Mouse (Mus musculus) lung, adult 2 months (tissue): ENCODE measurements at regions not wholly inside any gene's neighbourhood (a gene's known extent, or its start where the extent isn't known, plus 50 kb on each side); places are given as distances from the start of the nearest gene placed in this dataset.
"Not testable (repeated sequence)": the region's sequence is repeated elsewhere in the genome, so short reads cannot be mapped to it uniquely, and the experiment has no call there.

Experiments
- DNase-seq: peaks from one replicate; pipeline ENCODE4 v3.0.0; 2022
- H3K4me1 ChIP-seq: fragments of 200-500 bp; 2 replicates; pipeline ENCODE4 v1.6.1; 2011; ENCODE audit warnings: low read length; ENCODE audit not compliant: control insufficient read depth, insufficient read depth
- H3K4me3 ChIP-seq: fragments of 200-500 bp; replicated peaks from 2 replicates; pipeline ENCODE3; 2011; ENCODE audit warnings: low read depth, mild to moderate bottlenecking, control low read depth, low read length; ENCODE audit errors: extremely low read depth
- CTCF ChIP-seq: fragments of 200-500 bp; IDR thresholded peaks from 2 replicates; pipeline ENCODE4 v1.5.1; 2011; ENCODE audit warnings: mild to moderate bottlenecking, low read length, control low read depth; ENCODE audit not compliant: insufficient read depth
- POLR2A ChIP-seq: fragments of 200-500 bp; IDR thresholded peaks from 2 replicates; pipeline ENCODE4 v1.6.1; 2011; ENCODE audit warnings: low read depth, mild to moderate bottlenecking, control low read depth, low read length, borderline replicate concordance; ENCODE audit errors: extremely low read depth
- WGBS: fragments of 180-500 bp; shearing (Covaris S2); methylation state at CpG from one replicate; pipeline ENCODE4 v1.1.7; 2018; 5-methylcytosine and 5-hydroxymethylcytosine counted together

- TF ChIP-seq POLR2A (no peak), CTCF (no peak)
- Histone ChIP-seq H3K4me3 (no peak overlapping the region), H3K4me1 (no peaks in the 10 kb centered on the region)
- no peak for DNase-seq
These were observed 603.5 kb upstream of the Gje1 start for GRCm38 (mm10) chr10:15321480-15321879.

GRCm38 (mm10) chr10:15317017-15317607 lies 599.1 kb upstream of the Gje1 start:
- DNase-seq = no peak
- no peak overlapping the region for H3K4me3 ChIP-seq
- WGBS = 65% methylated on average over 2 of the region's 2 CpGs
- no peaks in the 10 kb centered on the region for H3K4me1 ChIP-seq
- TF ChIP-seq POLR2A (no peak), CTCF (no peak)

GRCm38 (mm10) chr10:15310650-15311049 lies 592.6 kb upstream of the Gje1 start:
- WGBS = 38% methylated on average over 2 of the region's 2 CpGs
- H3K4me3 ChIP-seq = no peak overlapping the region
- TF ChIP-seq CTCF (no peak), POLR2A (no peak)
- no peak for DNase-seq
- H3K4me1 ChIP-seq = no peaks in the 10 kb centered on the region

GRCm38 (mm10) chr10:15305811-15306473 lies 587.9 kb upstream of the Gje1 start:
- no peaks in the 10 kb centered on the region for H3K4me1 ChIP-seq
- TF ChIP-seq CTCF (no peak), POLR2A (no peak)
- WGBS = 61% methylated on average over 3 of the region's 3 CpGs
- DNase-seq = no peak
- no peak overlapping the region for H3K4me3 ChIP-seq

GRCm38 (mm10) chr10:15300199-15301085 lies 582.4 kb upstream of the Gje1 start:
- TF ChIP-seq CTCF (peak; percentile 77), POLR2A (no peak)
- Histone ChIP-seq H3K4me3 (no peak overlapping the region), H3K4me1 (no peaks in the 10 kb centered on the region)
- 30% methylated on average over 8 of the region's 8 CpGs for WGBS
- DNase-seq = peak; percentile 43

GRCm38 (mm10) chr10:15299331-15300198 lies 581.6 kb upstream of the Gje1 start:
- H3K4me3 ChIP-seq = no peak overlapping the region
- no peak for TF ChIP-seq POLR2A
- TF ChIP-seq CTCF = no peak
- no peak for DNase-seq
- WGBS = 38% methylated on average over 11 of the region's 11 CpGs
- H3K4me1 ChIP-seq = no peaks in the 10 kb centered on the region

GRCm38 (mm10) chr10:15297257-15297656 lies 579.2 kb upstream of the Gje1 start:
- WGBS = 85% methylated on average over 2 of the region's 2 CpGs
- DNase-seq = no peak
- Histone ChIP-seq H3K4me1 (no peaks in the 10 kb centered on the region), H3K4me3 (no peak overlapping the region)
- TF ChIP-seq CTCF = no peak
- TF ChIP-seq POLR2A = no peak

DNA sequence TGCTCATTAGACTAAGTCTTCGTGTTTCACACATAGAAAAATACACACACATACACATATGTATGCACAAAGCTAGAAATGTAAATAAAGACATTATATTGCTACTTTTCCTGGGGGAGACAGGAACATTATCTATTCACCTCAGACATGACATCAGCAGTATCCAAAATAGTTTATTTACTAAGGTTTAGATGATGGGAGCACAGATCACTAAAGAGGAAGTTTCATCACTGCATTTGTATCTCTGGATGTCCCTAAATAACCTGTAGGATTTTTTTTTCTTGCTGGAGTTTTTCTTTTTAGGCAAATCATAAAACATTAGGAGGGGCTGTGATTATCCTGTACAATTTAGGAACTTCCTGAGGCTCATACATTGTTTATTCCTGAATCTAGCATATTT lies 576.1 kb upstream of the Gje1 start:
- TF ChIP-seq CTCF (no peak), POLR2A (no peak)
- no peaks in the 10 kb centered on the region for H3K4me1 ChIP-seq
- H3K4me3 ChIP-seq = no peak overlapping the region
- DNase-seq = no peak
- 63% methylated on average over 1 of the region's 1 CpGs for WGBS

DNA sequence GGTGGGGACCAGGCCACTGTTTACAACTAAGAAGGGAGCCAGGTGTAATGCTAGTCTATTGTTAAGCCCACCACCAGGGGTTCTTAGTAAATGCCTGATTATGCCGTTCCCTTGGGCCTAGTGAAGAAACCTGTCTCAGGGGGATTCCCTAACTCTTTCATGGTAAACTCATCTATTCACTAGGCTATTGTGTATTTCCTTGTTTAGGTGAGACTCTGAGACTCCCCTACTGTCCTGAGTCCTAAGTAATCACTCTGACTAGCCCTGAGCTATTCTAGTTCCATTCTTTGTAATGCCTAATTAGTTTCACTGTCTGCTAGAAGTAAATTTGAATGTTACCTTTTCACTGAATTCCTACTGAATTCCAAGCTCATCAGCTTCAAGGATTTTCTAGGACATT lies 545.3 kb upstream of the Gje1 start:
- DNase-seq, H3K4me3 ChIP-seq, H3K4me1 ChIP-seq: not testable (repeated sequence)
- 68% methylated on average over 1 of the region's 1 CpGs for WGBS

GRCm38 (mm10) chr10:15262282-15262681 lies 544.3 kb upstream of the Gje1 start:
- H3K4me3 ChIP-seq, DNase-seq, H3K4me1 ChIP-seq: not testable (repeated sequence)
- 66% methylated on average over 7 of the region's 7 CpGs for WGBS
